Mouse (Mus musculus): ENCODE data around the gene Lsamp.

DNA sequence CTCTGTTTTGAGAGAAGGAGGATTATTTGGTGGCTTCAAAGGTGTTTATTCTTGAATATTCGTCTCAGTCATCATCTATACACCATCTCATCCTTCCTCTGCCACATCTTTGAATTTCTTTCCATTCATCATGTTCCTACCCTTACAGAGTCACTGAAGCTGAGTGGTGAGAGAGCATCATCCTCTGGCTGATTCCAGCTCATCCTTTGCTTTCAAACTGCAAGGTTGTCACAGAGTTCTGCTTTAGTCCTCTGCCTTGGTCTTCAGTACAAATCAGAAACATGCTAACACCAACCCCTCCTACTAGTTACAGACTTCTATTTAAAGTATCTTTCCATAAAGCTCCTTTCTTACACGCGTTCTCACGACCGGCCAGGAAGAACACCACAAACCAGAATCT is 2018.8 kb downstream of the Lsamp start:
- TF ChIP-seq CTCF (IDR thresholded peaks at IDR 0.05; ENCODE audit: extremely low read depth, insufficient read depth, insufficient read length, insufficient replicate concordance) (no peak), POLR2A (IDR thresholded peaks at IDR 0.05; ENCODE audit: low read depth, low read length) (no peak)
